Mouse (Mus musculus) intestine, embryonic 14.5 days (tissue): ENCODE measurements around the gene Efna5. TPM values are rescaled to one million over a fixed set of nuclear protein-coding genes. Genes with fewer than 3 reads are reported as not detected.

Source experiments
- ATAC-seq: fragments of 200-750 bp; cut with Nextera tagmentation; replicated peaks from 2 replicates; pipeline ENCODE4 v1.8.0; 2017; ENCODE audit warnings: low read depth, moderate number of reproducible peaks, moderate TSS enrichment, moderate library complexity; ENCODE audit not compliant: low FRiP score, low TSS enrichment
- DNase-seq: peaks from one replicate; pipeline ENCODE4 v3.0.0-alpha.2; 2018; ENCODE audit warnings: low spot score
- H3K27ac ChIP-seq: fragments of 300-500 bp; sonication (generic); 2 replicates; pipeline ENCODE4 v1.5.1; 2014; ENCODE audit warnings: low read depth, mild to moderate bottlenecking, control low read depth
- H3K27me3 ChIP-seq: fragments of 300-500 bp; sonication (generic); replicated peaks from 2 replicates; pipeline ENCODE4 v1.6.1; 2014; ENCODE audit warnings: low read length, control low read depth; ENCODE audit not compliant: control insufficient read depth, insufficient read depth
- H3K36me3 ChIP-seq: fragments of 300-500 bp; sonication (generic); 2 replicates; pipeline ENCODE4 v1.6.1; 2014; ENCODE audit warnings: low read length, control low read depth; ENCODE audit not compliant: control insufficient read depth, insufficient read depth
- H3K4me1 ChIP-seq: fragments of 300-500 bp; sonication (generic); replicated peaks from 2 replicates; pipeline ENCODE4 v1.6.1; 2014; ENCODE audit warnings: low read length, control low read depth, mixed read lengths; ENCODE audit not compliant: control insufficient read depth, insufficient read depth
- H3K4me2 ChIP-seq: fragments of 300-500 bp; sonication (generic); 2 replicates; pipeline ENCODE4 v1.6.1; 2014; ENCODE audit warnings: low read length
- H3K4me3 ChIP-seq: fragments of 300-500 bp; sonication (generic); 2 replicates; pipeline ENCODE4 v1.5.1; 2014; ENCODE audit warnings: low read depth, low read length, control low read depth, mixed read lengths
- H3K9ac ChIP-seq: fragments of 300-500 bp; sonication (generic); 2 replicates; pipeline ENCODE4 v1.6.1; 2014; ENCODE audit warnings: mild to moderate bottlenecking, low read length
- H3K9me3 ChIP-seq: fragments of 300-500 bp; sonication (generic); 2 replicates; pipeline ENCODE4 v1.6.1; 2016; ENCODE audit warnings: low read length, control low read depth; ENCODE audit not compliant: control insufficient read depth
- WGBS: fragments of 180-500 bp; shearing (Covaris S2); extraction: QIAGEN DNeasy Blood & Tissue Kit; methylation state at CpG from one replicate; pipeline ENCODE4 v1.1.7; 2014; 5-methylcytosine and 5-hydroxymethylcytosine counted together
- polyA plus RNA-seq: library from polyadenylated mRNA; unstranded; fragments of >200 nt; fragmentation: Nextera tagmentation; extraction: Ambion mirVana; gene quantifications from 2 replicates; pipeline ENCODE4 v1.2.1, GENCODE M21; 2014

Efna5 gene
- polyA plus RNA-seq, 1 experiment from 2014 or later = 42.4 TPM

DNA sequence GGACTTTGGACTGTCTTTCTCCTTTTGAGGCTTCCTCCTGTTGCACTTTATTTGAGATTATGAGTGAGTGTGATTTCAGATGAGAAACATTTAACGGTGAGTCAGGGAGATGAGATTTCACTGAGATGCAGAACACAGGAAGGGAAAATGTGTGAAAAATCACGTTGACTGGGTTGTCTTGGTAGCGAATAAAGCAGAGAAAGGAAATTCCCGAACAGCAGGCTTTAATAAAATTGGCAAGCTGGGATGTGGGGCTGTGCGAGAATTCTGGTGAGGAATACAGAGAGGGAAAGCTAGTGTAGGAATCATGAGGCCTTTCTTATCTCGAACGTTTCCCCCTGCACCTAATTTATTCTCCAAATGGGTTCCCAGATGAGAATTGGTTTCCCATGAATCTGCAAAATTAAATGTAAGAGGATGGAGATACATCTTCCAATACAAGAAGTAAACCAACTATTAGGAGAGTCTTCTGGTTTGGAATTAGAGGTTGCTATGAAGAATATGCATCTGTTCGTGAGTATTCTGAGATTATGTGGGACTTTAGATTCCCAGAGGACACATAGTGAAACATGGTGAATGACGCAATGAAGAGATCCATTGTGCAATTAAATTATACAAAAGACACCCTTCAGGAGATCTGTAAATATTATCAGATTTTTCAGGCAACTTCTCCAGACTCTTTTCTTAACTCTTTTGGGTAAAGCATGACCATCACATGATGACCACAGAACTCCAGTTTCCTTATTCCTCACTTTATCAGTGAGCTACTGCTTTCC is 290.2 kb downstream of the Efna5 start:
- 68% methylated on average over 9 of the region's 9 CpGs for WGBS
- no peak for ATAC-seq

DNA sequence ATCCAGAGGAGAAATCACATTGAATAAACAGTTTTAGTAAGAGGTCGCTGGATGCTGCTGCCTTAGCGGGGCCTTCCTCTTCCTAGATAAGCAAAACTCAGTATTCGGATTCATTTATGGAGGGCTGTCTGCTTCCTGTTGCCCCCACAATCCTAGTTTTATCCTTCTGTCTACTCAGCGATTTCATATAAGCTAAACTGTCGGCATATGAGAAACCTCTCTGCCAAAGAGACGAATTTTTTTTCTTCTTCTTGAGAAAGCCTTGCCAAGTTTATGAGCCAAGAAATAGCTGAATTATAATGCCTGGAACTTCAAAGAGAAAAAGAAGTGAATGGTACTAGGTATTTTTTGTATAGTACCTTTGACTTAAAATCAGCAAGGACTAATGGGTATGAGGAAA is 301.0 kb downstream of the Efna5 start:
- Histone ChIP-seq H3K4me3 (no peak overlapping the region), H3K36me3 (no peaks in the 10 kb centered on the region), H3K4me2 (no peak overlapping the region), H3K9ac (no peak overlapping the region), H3K27me3 (no peaks in the 10 kb centered on the region), H3K27ac (peak overlapping the region; percentile 1; the same call in 1 of the 2 replicates), H3K4me1 (no peaks in the 10 kb centered on the region), H3K9me3 (no peaks in the 10 kb centered on the region)
- ATAC-seq (no peak), DNase-seq (no peak)
- WGBS = 37% methylated on average over 6 of the region's 6 CpGs

More for the DNA sequence above, 290.2 kb downstream of the Efna5 start:
- H3K9me3 ChIP-seq = peaks cover 4% of the 10 kb centered on the region; the same call in 1 of the 2 replicates
- no peak overlapping the region for H3K27ac ChIP-seq
- no peaks in the 10 kb centered on the region for H3K27me3 ChIP-seq
- no peaks in the 10 kb centered on the region for H3K36me3 ChIP-seq
- no peak overlapping the region for H3K4me3 ChIP-seq
- DNase-seq = no peak
- no peaks in the 10 kb centered on the region for H3K4me1 ChIP-seq
- H3K4me2 ChIP-seq = no peak overlapping the region
- no peak overlapping the region for H3K9ac ChIP-seq

- Histone ChIP-seq H3K36me3 (no peaks in the 10 kb centered on the region), H3K9me3 (no peaks in the 10 kb centered on the region), H3K4me1 (0 out of 2 replicates have a peak, but pooled peaks cover 3% of the 10 kb centered on the region), H3K4me3 (no peak overlapping the region), H3K27ac (peak overlapping the region; percentile 1; the same call in 1 of the 2 replicates), H3K27me3 (no peaks in the 10 kb centered on the region), H3K4me2 (no peak overlapping the region), H3K9ac (no peak overlapping the region)
- 62% methylated on average over 6 of the region's 6 CpGs for WGBS
- ATAC-seq = no peak
- no peak for DNase-seq
These were observed 301.5 kb downstream of the Efna5 start for GRCm38 (mm10) chr17:62579618-62580017.

DNA sequence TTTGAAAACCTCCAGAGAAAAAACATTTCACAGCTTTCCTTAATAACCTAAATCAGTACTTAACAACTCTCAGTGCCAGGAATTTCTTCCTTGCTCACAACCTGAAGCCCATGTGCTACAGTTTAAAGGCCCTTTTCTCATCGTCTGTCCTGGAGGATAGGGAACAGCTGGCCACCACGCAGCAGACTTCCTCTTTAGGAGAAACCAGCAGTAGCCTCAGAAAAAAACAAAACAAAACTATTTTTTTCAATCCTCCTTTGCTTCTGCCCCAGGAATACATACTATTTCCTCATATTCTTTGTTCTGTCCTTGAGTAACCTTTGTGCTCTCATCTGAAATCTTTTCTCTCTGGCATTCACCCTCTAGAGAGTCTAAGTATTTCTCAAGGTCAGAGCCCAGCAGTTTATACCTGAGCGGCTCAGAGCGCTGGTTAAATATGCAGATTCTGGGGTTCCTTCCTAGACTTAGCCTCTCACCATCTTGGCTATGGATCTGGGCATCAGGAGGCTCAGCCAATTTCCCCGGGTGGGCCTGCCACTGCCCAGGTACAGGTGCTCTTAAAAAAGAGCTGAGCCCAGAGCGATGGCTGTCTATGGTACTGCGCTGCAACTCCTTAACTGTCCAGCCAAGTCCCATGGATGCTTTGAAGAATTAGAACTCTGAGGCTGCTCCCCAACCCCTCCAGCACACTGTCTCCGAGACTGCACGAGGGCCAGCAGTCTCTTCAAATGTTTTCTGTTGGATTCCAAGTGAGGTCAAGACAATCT is 306.4 kb downstream of the Efna5 start:
- no peak for DNase-seq
- 65% methylated on average over 9 of the region's 9 CpGs for WGBS

GRCm38 (mm10) chr17:62570101-62570500 is 311.0 kb downstream of the Efna5 start:
- DNase-seq = no peak
- WGBS = 70% methylated on average over 1 of the region's 1 CpGs

More for the DNA sequence above, 306.4 kb downstream of the Efna5 start:
- H3K4me3 ChIP-seq = no peak overlapping the region
- ATAC-seq = no peak
- no peaks in the 10 kb centered on the region for H3K36me3 ChIP-seq
- H3K27me3 ChIP-seq = no peaks in the 10 kb centered on the region
- no peaks in the 10 kb centered on the region for H3K9me3 ChIP-seq
- peak overlapping the region; percentile 18; the same call in 1 of the 2 replicates for H3K27ac ChIP-seq
- H3K9ac ChIP-seq = no peak overlapping the region
- H3K4me2 ChIP-seq = no peak overlapping the region
- peaks cover 3% of the 10 kb centered on the region; the same call in 1 of the 2 replicates for H3K4me1 ChIP-seq

GRCm38 (mm10) chr17:62568019-62568418 is 313.1 kb downstream of the Efna5 start:
- ATAC-seq = no peak
- no peak for DNase-seq

More at GRCm38 (mm10) chr17:62570101-62570500, 311.0 kb downstream of the Efna5 start:
- ATAC-seq = no peak
- no peak overlapping the region for H3K4me2 ChIP-seq
- no peaks in the 10 kb centered on the region for H3K36me3 ChIP-seq
- no peaks in the 10 kb centered on the region for H3K9me3 ChIP-seq
- H3K4me3 ChIP-seq = no peak overlapping the region
- H3K27ac ChIP-seq = no peak overlapping the region
- H3K4me1 ChIP-seq = peaks cover 10% of the 10 kb centered on the region; the same call in 1 of the 2 replicates
- no peaks in the 10 kb centered on the region for H3K27me3 ChIP-seq
- no peak overlapping the region for H3K9ac ChIP-seq

GRCm38 (mm10) chr17:62565632-62566031 is 315.5 kb downstream of the Efna5 start:
- Histone ChIP-seq H3K4me1 (peaks cover 7% of the 10 kb centered on the region; the same call in 1 of the 2 replicates), H3K27me3 (no peaks in the 10 kb centered on the region), H3K9me3 (no peaks in the 10 kb centered on the region), H3K4me3 (no peak overlapping the region), H3K27ac (no peak overlapping the region), H3K9ac (no peak overlapping the region), H3K4me2 (no peak overlapping the region), H3K36me3 (no peaks in the 10 kb centered on the region)
- DNase-seq (no peak), ATAC-seq (no peak)
- 71% methylated on average over 1 of the region's 1 CpGs for WGBS

More at GRCm38 (mm10) chr17:62568019-62568418, 313.1 kb downstream of the Efna5 start:
- Histone ChIP-seq H3K36me3 (no peaks in the 10 kb centered on the region), H3K4me3 (no peak overlapping the region), H3K9me3 (no peaks in the 10 kb centered on the region), H3K9ac (no peak overlapping the region), H3K27me3 (no peaks in the 10 kb centered on the region), H3K4me1 (peaks cover 7% of the 10 kb centered on the region; the same call in 1 of the 2 replicates), H3K27ac (no peak overlapping the region), H3K4me2 (no peak overlapping the region)
- 42% methylated on average over 4 of the region's 4 CpGs for WGBS

DNA sequence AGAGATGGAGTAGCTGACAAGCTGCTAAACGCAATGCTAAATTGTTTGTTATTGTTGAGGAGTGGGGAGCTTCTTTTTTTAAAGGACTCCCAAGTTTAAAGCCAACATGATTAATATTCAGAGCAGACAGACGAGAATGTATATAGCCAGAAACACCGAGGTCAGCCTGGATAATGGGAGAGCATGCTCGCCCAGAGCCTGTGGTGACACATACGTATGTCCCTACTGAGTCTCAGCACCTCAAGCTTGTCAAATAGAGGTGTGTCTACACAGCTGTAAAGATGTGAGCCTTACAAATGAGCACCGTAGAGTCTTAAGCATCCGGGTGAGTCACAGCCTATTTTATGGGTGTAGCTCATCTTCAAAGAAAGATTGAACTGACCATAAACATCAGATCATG is 318.7 kb downstream of the Efna5 start:
- H3K4me1 ChIP-seq = peaks cover 7% of the 10 kb centered on the region; the same call in 1 of the 2 replicates
- no peaks in the 10 kb centered on the region for H3K9me3 ChIP-seq
- H3K27ac ChIP-seq = no peak overlapping the region
- H3K9ac ChIP-seq = no peak overlapping the region
- DNase-seq (no peak), ATAC-seq (no peak)
- WGBS = 45% methylated on average over 7 of the region's 7 CpGs
- H3K36me3 ChIP-seq = no peaks in the 10 kb centered on the region
- no peak overlapping the region for H3K4me3 ChIP-seq
- no peaks in the 10 kb centered on the region for H3K27me3 ChIP-seq
- no peak overlapping the region for H3K4me2 ChIP-seq
